Mouse (Mus musculus): ENCODE results near the gene Heyl.

GRCm38 (mm10) chr4:123292989-123293388 is 59.6 kb downstream of the Heyl start:
- TF ChIP-seq CTCF (conservative IDR thresholded peaks at IDR 0.05; ENCODE audit: insufficient read depth, insufficient read length, low read depth, low read length) (no peak), POLR2A (IDR thresholded peaks at IDR 0.05; ENCODE audit: low read depth, low read length) (no peak)
